In genomic region chr9:44489651-44490085, GRCm38 (mm10) we compare ENCODE assay signal across 9 mouse cellular contexts. TPM values are rescaled to one million over a fixed set of nuclear protein-coding genes. Genes with fewer than 3 reads are reported as not detected.
DNase-seq lines count a peak whose midpoint lies in the region; ATAC-seq and TF ChIP-seq lines count a peak whose summit lies in the region.
"Had no signal": no experiment of that assay in that cellular context is flagged by ENCODE, and none has a peak within 500 bp of the region (broad histone marks: within the 10 kb centered on the region; RNA-seq: fewer than 3 reads in every experiment).

No protein-coding gene starts in this region.

- H3K4me3 ChIP-seq in layer of hippocampus, adult 2 months: no peak overlapping the region
- peak overlapping the region; percentile 20 for H3K4me3 ChIP-seq in kidney, postnatal 0 days (replicated peaks; ENCODE audit: low read depth, low read length)
- H3K4me3 ChIP-seq in midbrain, embryonic 12.5 days: peak overlapping the region; percentile 18

- 3% methylated on average over 17 of the region's 17 CpGs for WGBS in kidney, postnatal 0 days
- 1% methylated on average over 17 of the region's 17 CpGs for WGBS in midbrain, embryonic 12.5 days

- no peaks in the 10 kb centered on the region for H3K9me3 ChIP-seq in kidney, postnatal 0 days (replicated peaks; ENCODE audit: low read length)
- H3K9me3 ChIP-seq in midbrain, embryonic 12.5 days: no peaks in the 10 kb centered on the region

- peaks cover 97% of the 10 kb centered on the region for H3K4me1 ChIP-seq in kidney, postnatal 0 days (replicated peaks; ENCODE audit: insufficient read depth, low read length)
- peaks cover 92% of the 10 kb centered on the region for H3K4me1 ChIP-seq in midbrain, embryonic 12.5 days

- peak overlapping the region; percentile 77 for H3K4me2 ChIP-seq in kidney, postnatal 0 days (ENCODE audit: low read length)
- H3K4me2 ChIP-seq in midbrain, embryonic 12.5 days (replicated peaks): peak overlapping the region; percentile 87

- DNase-seq in layer of hippocampus, adult 2 months (ENCODE audit: low spot score in 2 of 2): no peak
- no peak for DNase-seq in layer of hippocampus, postnatal 25 days (ENCODE audit: extremely low spot score in 1 of 2, low spot score in 1 of 2)
- peak; percentile 75 for DNase-seq in cerebellum, adult 9-10 months
- peak; percentile 21 for DNase-seq in gastrocnemius, postnatal 25 days
- peak; percentile 62 for DNase-seq in kidney, postnatal 0 days (ENCODE audit: low spot score)
- no peak for DNase-seq in thymus, postnatal 10 days (ENCODE audit: low spot score in 2 of 2)
- DNase-seq in layer of hippocampus, postnatal 14 days (ENCODE audit: low spot score in 2 of 2): no peak

- H3K9ac ChIP-seq in kidney, postnatal 0 days (ENCODE audit: low read depth, low read length): peak overlapping the region; percentile 38; the same call in 1 of the 2 replicates
- peak overlapping the region; percentile 52 for H3K9ac ChIP-seq in midbrain, embryonic 12.5 days (replicated peaks)

- ATAC-seq in kidney, postnatal 0 days (replicated peaks; ENCODE audit: low FRiP score, low read depth): no peak
- no peak for ATAC-seq in midbrain, embryonic 12.5 days (ENCODE audit: low FRiP score, low read depth)

- peak overlapping the region; percentile 98; the same call in 1 of the 2 replicates for H3K27ac ChIP-seq in layer of hippocampus, adult 2 months
- peak overlapping the region; percentile 95 for H3K27ac ChIP-seq in kidney, postnatal 0 days
- peak overlapping the region; percentile 68; the same call in 1 of the 2 replicates for H3K27ac ChIP-seq in midbrain, embryonic 12.5 days (replicated peaks)

- no peak for TF ChIP-seq CTCF in layer of hippocampus, adult 2 months (conservative IDR thresholded peaks at IDR 0.05)
- no peak; the same call in 1 of the 2 replicates for TF ChIP-seq CTCF in kidney, postnatal 0 days (IDR thresholded peaks at IDR 0.05; ENCODE audit: low read depth)

- H3K27me3 ChIP-seq in kidney, postnatal 0 days (ENCODE audit: insufficient read depth, low read length): no peaks in the 10 kb centered on the region
- H3K27me3 ChIP-seq in midbrain, embryonic 12.5 days: 0 out of 2 replicates have a peak, but pooled peaks cover 3% of the 10 kb centered on the region

- no peaks in the 10 kb centered on the region for H3K36me3 ChIP-seq in kidney, postnatal 0 days (ENCODE audit: insufficient read depth, low read length)
- H3K36me3 ChIP-seq in midbrain, embryonic 12.5 days: no peaks in the 10 kb centered on the region

RNA-seq across cellular contexts. Expression of gene Bcl9l, which starts 7.0 kb away (rescaled TPM):
- 10 to 100 TPM; 68.4 to 76.9 TPM for total RNA-seq in layer of hippocampus, adult 2 months (2021)
- 10 to 100 TPM; 59.2 to 78.1 TPM for total RNA-seq in layer of hippocampus, postnatal 25 days (2021)
- 10 to 100 TPM; 33.6 to 40.7 TPM for total RNA-seq in gastrocnemius, postnatal 25 days (2021)
- 8.7 and 9.1 TPM in 2 replicates for polyA plus RNA-seq in kidney, postnatal 0 days (2015; fragmentation: Nextera tagmentation; extraction: Ambion mirVana)
- 10.2 and 10.4 TPM in 2 replicates for polyA plus RNA-seq in midbrain, embryonic 12.5 days (2016; fragmentation: Nextera tagmentation; extraction: Ambion mirVana)
- 10 to 100 TPM; 76.1 to 76.3 TPM for total RNA-seq in layer of hippocampus, postnatal 14 days (2021)

RNA-seq across cellular contexts. Expression of gene Upk2, which starts 34.9 kb away (rescaled TPM):
- not detected for total RNA-seq in layer of hippocampus, adult 2 months (2021)
- total RNA-seq in layer of hippocampus, postnatal 25 days (2021): not detected
- under 1 TPM; 0.32 to 0.43 TPM for total RNA-seq in gastrocnemius, postnatal 25 days (2021)
- 19.9 and 27.8 TPM in 2 replicates for polyA plus RNA-seq in kidney, postnatal 0 days (2015; fragmentation: Nextera tagmentation; extraction: Ambion mirVana)
- polyA plus RNA-seq in midbrain, embryonic 12.5 days (2016; fragmentation: Nextera tagmentation; extraction: Ambion mirVana): not detected in 2 replicates
- not detected for total RNA-seq in layer of hippocampus, postnatal 14 days (2021)
- total RNA-seq: layer of hippocampus, postnatal 10 days had no signal

RNA-seq across cellular contexts. Expression of gene Foxr1, which starts 48.7 kb away (rescaled TPM):
- not detected for total RNA-seq in layer of hippocampus, adult 2 months (2021)
- total RNA-seq in layer of hippocampus, postnatal 25 days (2021): not detected
- not detected for total RNA-seq in gastrocnemius, postnatal 25 days (2021)
- polyA plus RNA-seq in kidney, postnatal 0 days (2015; fragmentation: Nextera tagmentation; extraction: Ambion mirVana): not detected in 2 replicates
- polyA plus RNA-seq in midbrain, embryonic 12.5 days (2016; fragmentation: Nextera tagmentation; extraction: Ambion mirVana): not detected in 2 replicates
- total RNA-seq in layer of hippocampus, postnatal 14 days (2021): not detected
- total RNA-seq: layer of hippocampus, postnatal 10 days had no signal

Comparison
In these comparisons a context has a peak if more than half of its experiments do, and no peak if none do; other contexts are left out.
1. DNase-seq: peak in cerebellum, adult 9-10 months (single experiment), gastrocnemius, postnatal 25 days (single experiment) and kidney, postnatal 0 days (single experiment); none in layer of hippocampus, adult 2 months (0 of 2), layer of hippocampus, postnatal 25 days (0 of 2), thymus, postnatal 10 days (0 of 2) and layer of hippocampus, postnatal 14 days (0 of 2).
2. Peak in every context shown above with its lines, with median percentiles within 50 percentile points of each other: H3K27ac ChIP-seq.